Mouse (Mus musculus) liver, adult 2 months (tissue): ENCODE results near the gene Syne4.

ENCODE experiments used
- CTCF ChIP-seq: fragments of 200-500 bp; IDR thresholded peaks from 2 replicates; pipeline ENCODE4 v1.5.1; 2011; ENCODE audit warnings: low read depth, low read length, control low read depth
- POLR2A ChIP-seq: fragments of 200-500 bp; IDR thresholded peaks from 2 replicates; pipeline ENCODE4 v1.6.1; 2011; ENCODE audit warnings: low read length, control low read depth; ENCODE audit not compliant: insufficient read depth; ENCODE audit errors: extremely low read depth

GRCm38 (mm10) chr7:30288046-30288445, 26.6 kb upstream of the Syne4 start:
- TF ChIP-seq CTCF (no peak), POLR2A (no peak)
